ENCODE assay signal across 10 mouse cellular contexts in genomic region chr8:122375751-122376364, GRCm38 (mm10). TPM values are rescaled to one million over a fixed set of nuclear protein-coding genes. Genes with fewer than 3 reads are reported as not detected.
DNase-seq lines count a peak whose midpoint lies in the region; ATAC-seq and TF ChIP-seq lines count a peak whose summit lies in the region.
"Had no signal": no experiment of that assay in that cellular context is flagged by ENCODE, and none has a peak within 500 bp of the region (broad histone marks: within the 10 kb centered on the region; RNA-seq: fewer than 3 reads in every experiment).

No protein-coding gene starts in this region.

- H3K36me3 ChIP-seq in kidney, adult 2 months (ENCODE audit: control insufficient read depth, insufficient read depth, low read length): no peaks in the 10 kb centered on the region; the same call in 1 of the 2 replicates
- H3K36me3 ChIP-seq in G1E (replicated peaks): peaks cover 49% of the 10 kb centered on the region
- H3K36me3 ChIP-seq in hindbrain, embryonic 10.5 days: peaks cover 30% of the 10 kb centered on the region
- no peaks in the 10 kb centered on the region for H3K36me3 ChIP-seq in midbrain, embryonic 11.5 days (ENCODE audit: control insufficient read depth, insufficient read depth, low read length)

- peak overlapping the region; percentile 51; the same call in 1 of the 2 replicates for H3K9ac ChIP-seq in midbrain, embryonic 11.5 days (ENCODE audit: low read length)

- peak overlapping the region; percentile 41 for H3K4me2 ChIP-seq in midbrain, embryonic 11.5 days

- H3K4me3 ChIP-seq in kidney, adult 2 months (ENCODE audit: insufficient read depth, low read depth, low read length): peak overlapping the region; percentile 43
- peak overlapping the region; percentile 92 for H3K4me3 ChIP-seq in G1E (ENCODE audit: low read depth, low read length)
- H3K4me3 ChIP-seq in hindbrain, embryonic 10.5 days: peak overlapping the region; percentile 87
- H3K4me3 ChIP-seq in midbrain, embryonic 11.5 days (ENCODE audit: low read depth, low read length): peak overlapping the region; percentile 92

- H3K4me1 ChIP-seq in kidney, adult 2 months (ENCODE audit: control insufficient read depth, insufficient read depth, low read length): peaks cover 11% of the 10 kb centered on the region; the same call in 1 of the 2 replicates
- H3K4me1 ChIP-seq in G1E (ENCODE audit: insufficient read depth, low read depth, low read length): peaks cover 43% of the 10 kb centered on the region
- H3K4me1 ChIP-seq in hindbrain, embryonic 10.5 days (replicated peaks): peaks cover 22% of the 10 kb centered on the region
- H3K4me1 ChIP-seq in midbrain, embryonic 11.5 days (ENCODE audit: control insufficient read depth, insufficient read depth, low read length): peaks cover 15% of the 10 kb centered on the region

- no peak overlapping the region for H3K27ac ChIP-seq in kidney, adult 2 months (ENCODE audit: insufficient read depth, low read depth, low read length)
- H3K27ac ChIP-seq in hindbrain, embryonic 10.5 days: peak overlapping the region; percentile 95
- H3K27ac ChIP-seq in midbrain, embryonic 11.5 days (ENCODE audit: low read depth, low read length): no peak overlapping the region

- TF ChIP-seq CTCF in kidney, adult 2 months (conservative IDR thresholded peaks at IDR 0.05; ENCODE audit: insufficient read depth, insufficient read length, low read depth, low read length): no peak
- no peak for TF ChIP-seq CTCF in G1E (IDR thresholded peaks at IDR 0.05; ENCODE audit: low read depth, low read length)

- TF ChIP-seq POLR2A in kidney, adult 2 months (IDR thresholded peaks at IDR 0.05; ENCODE audit: low read depth, low read length): no peak

- 17% methylated on average over 13 of the region's 13 CpGs for WGBS in kidney, adult 2 months
- 34% methylated on average over 13 of the region's 13 CpGs for WGBS in hindbrain, embryonic 10.5 days
- 28% methylated on average over 13 of the region's 13 CpGs for WGBS in midbrain, embryonic 11.5 days

- no peaks in the 10 kb centered on the region for H3K27me3 ChIP-seq in kidney, adult 2 months (replicated peaks; ENCODE audit: control insufficient read depth, insufficient read depth, low read length)
- no peaks in the 10 kb centered on the region for H3K27me3 ChIP-seq in G1E (ENCODE audit: insufficient read depth, low read length)
- no peaks in the 10 kb centered on the region for H3K27me3 ChIP-seq in hindbrain, embryonic 10.5 days (ENCODE audit: insufficient read depth, poor library complexity, severe bottlenecking)
- no peaks in the 10 kb centered on the region for H3K27me3 ChIP-seq in midbrain, embryonic 11.5 days (ENCODE audit: control insufficient read depth, insufficient read depth, low read length)

- DNase-seq in kidney, adult 2 months: no peak
- DNase-seq in kidney, adult 11 months: no peak
- DNase-seq in G1E (ENCODE audit: low spot score): peak; percentile 11
- DNase-seq in hindbrain, embryonic 10.5 days (ENCODE audit: low spot score): no peak
- no peak for DNase-seq in midbrain, embryonic 11.5 days (ENCODE audit: low spot score, missing footprints)
- no peak for DNase-seq in right cerebral cortex, postnatal 14 days
- DNase-seq in yolk sac, embryonic 10.5 days (ENCODE audit: low spot score): no peak
- no peak for DNase-seq in adrenal gland, postnatal 25 days

- ATAC-seq in G1E (ENCODE audit: extremely low read depth, insufficient number of reproducible peaks, low FRiP score, poor library complexity, severe bottlenecking): no peak
- peak; percentile 49 for ATAC-seq in midbrain, embryonic 11.5 days (ENCODE audit: low FRiP score)

- no peaks in the 10 kb centered on the region for H3K9me3 ChIP-seq in G1E (replicated peaks)
- no peaks in the 10 kb centered on the region for H3K9me3 ChIP-seq in hindbrain, embryonic 10.5 days
- H3K9me3 ChIP-seq in midbrain, embryonic 11.5 days (ENCODE audit: control insufficient read depth, low read length): no peaks in the 10 kb centered on the region

RNA-seq across cellular contexts. Expression of gene Zc3h18, which starts 0.6 kb away (rescaled TPM):
- 23.3 and 24.1 TPM in 2 replicates for polyA plus RNA-seq in kidney, adult 2 months (2012; rRNA removed)
- total RNA-seq in G1E (2014; fragmentation: Nextera tagmentation) (40.3 and 45.8 TPM in 2 replicates), G1E (2017) (52.7 and 58.4 TPM in 2 replicates)
- 134 and 143 TPM in 2 replicates for polyA plus RNA-seq in G1E (2012)
- polyA plus RNA-seq in hindbrain, embryonic 10.5 days (2016; fragmentation: Nextera tagmentation; extraction: Ambion mirVana): 67.6 and 75.0 TPM in 2 replicates
- polyA plus RNA-seq in midbrain, embryonic 11.5 days (2014; fragmentation: Nextera tagmentation; extraction: Ambion mirVana): 42.0 and 43.7 TPM in 2 replicates
- total RNA-seq in adrenal gland, postnatal 25 days (2021): 49.8 and 52.2 TPM in 2 replicates

RNA-seq across cellular contexts. Expression of gene Trhr2, which starts 15.3 kb away (rescaled TPM):
- 0.05 TPM in 1 of 2 replicates, not detected in the other for polyA plus RNA-seq in kidney, adult 2 months (2012; rRNA removed)
- total RNA-seq in G1E (2014; fragmentation: Nextera tagmentation) (not detected in 2 replicates), G1E (2017) (not detected in 2 replicates)
- not detected in 2 replicates for polyA plus RNA-seq in G1E (2012)
- polyA plus RNA-seq in hindbrain, embryonic 10.5 days (2016; fragmentation: Nextera tagmentation; extraction: Ambion mirVana): not detected in 2 replicates
- polyA plus RNA-seq in midbrain, embryonic 11.5 days (2014; fragmentation: Nextera tagmentation; extraction: Ambion mirVana): not detected in 2 replicates
- not detected in 2 replicates for total RNA-seq in adrenal gland, postnatal 25 days (2021)
- total RNA-seq: heart, adult 18-20 months had no signal
- polyA plus RNA-seq: thymus, postnatal 0 days had no signal

RNA-seq across cellular contexts. Expression of gene Il17c, which starts 46.0 kb away (rescaled TPM):
- 0.11 TPM in 1 of 2 replicates, not detected in the other for polyA plus RNA-seq in kidney, adult 2 months (2012; rRNA removed)
- total RNA-seq in G1E (2014; fragmentation: Nextera tagmentation) (not detected in 2 replicates), G1E (2017) (not detected in 2 replicates)
- not detected in 2 replicates for polyA plus RNA-seq in G1E (2012)
- polyA plus RNA-seq in hindbrain, embryonic 10.5 days (2016; fragmentation: Nextera tagmentation; extraction: Ambion mirVana): not detected in 2 replicates
- not detected in 2 replicates for polyA plus RNA-seq in midbrain, embryonic 11.5 days (2014; fragmentation: Nextera tagmentation; extraction: Ambion mirVana)
- not detected in 2 replicates for total RNA-seq in adrenal gland, postnatal 25 days (2021)
- total RNA-seq: heart, adult 18-20 months had no signal

RNA-seq across cellular contexts. Expression of gene Cyba, which starts 56.9 kb away (rescaled TPM):
- polyA plus RNA-seq in kidney, adult 2 months (2012; rRNA removed): 1,266 and 1,342 TPM in 2 replicates
- 93.6 and 103 TPM in 2 replicates for total RNA-seq in G1E (2014; fragmentation: Nextera tagmentation)
- 57.2 and 69.2 TPM in 2 replicates for total RNA-seq in G1E (2017)
- 368 and 426 TPM in 2 replicates for polyA plus RNA-seq in G1E (2012)
- polyA plus RNA-seq in hindbrain, embryonic 10.5 days (2016; fragmentation: Nextera tagmentation; extraction: Ambion mirVana): 75.4 and 76.6 TPM in 2 replicates
- polyA plus RNA-seq in midbrain, embryonic 11.5 days (2014; fragmentation: Nextera tagmentation; extraction: Ambion mirVana): 54.4 and 61.6 TPM in 2 replicates
- 25.4 and 27.0 TPM in 2 replicates for total RNA-seq in adrenal gland, postnatal 25 days (2021)
